Mouse (Mus musculus) forebrain, postnatal 0 days (tissue): ENCODE results near the gene Kpna7. TPM values are rescaled to one million over a fixed set of nuclear protein-coding genes. Genes with fewer than 3 reads are reported as not detected.
"Not testable (repeated sequence)": the region's sequence is repeated elsewhere in the genome, so short reads cannot be mapped to it uniquely, and the experiment has no call there.

ENCODE experiments used
- ATAC-seq: fragments of 200-750 bp; cut with Nextera tagmentation; 2 replicates; pipeline ENCODE4 v1.8.0; 2017; ENCODE audit warnings: mild to moderate bottlenecking, moderate library complexity
- DNase-seq: peaks from one replicate; pipeline ENCODE4 v3.0.0-alpha.2; 2015
- H3K27ac ChIP-seq: fragments of 300-500 bp; sonication (generic); 2 replicates; pipeline ENCODE4 v1.5.1; 2014; ENCODE audit warnings: low read depth, mild to moderate bottlenecking, antibody characterized with exemption, low read length, moderate library complexity, mixed read lengths
- H3K27me3 ChIP-seq: fragments of 300-500 bp; sonication (generic); 2 replicates; pipeline ENCODE4 v1.6.1; 2014; ENCODE audit warnings: mild to moderate bottlenecking, low read length, mixed read lengths; ENCODE audit not compliant: insufficient read depth
- H3K36me3 ChIP-seq: fragments of 300-500 bp; sonication (generic); 2 replicates; pipeline ENCODE4 v1.6.1; 2014; ENCODE audit warnings: mild to moderate bottlenecking, moderate library complexity; ENCODE audit not compliant: insufficient read depth
- H3K4me1 ChIP-seq: fragments of 300-500 bp; sonication (generic); 2 replicates; pipeline ENCODE4 v1.6.1; 2014; ENCODE audit warnings: antibody characterized with exemption; ENCODE audit not compliant: insufficient read depth
- H3K4me2 ChIP-seq: fragments of 300-500 bp; sonication (generic); 2 replicates; pipeline ENCODE4 v1.6.1; 2014; ENCODE audit warnings: low read depth, mild to moderate bottlenecking, moderate library complexity
- H3K4me3 ChIP-seq: fragments of 300-500 bp; sonication (generic); 2 replicates; pipeline ENCODE4 v1.5.1; 2014; ENCODE audit warnings: low read depth, low read length, mixed read lengths
- H3K9ac ChIP-seq: fragments of 300-500 bp; sonication (generic); 2 replicates; pipeline ENCODE4 v1.6.1; 2014; ENCODE audit warnings: mild to moderate bottlenecking
- H3K9me3 ChIP-seq: fragments of 300-500 bp; sonication (generic); 2 replicates; pipeline ENCODE4 v1.6.1; 2016; ENCODE audit warnings: low read length
- CTCF ChIP-seq: sonication (generic); IDR thresholded peaks from 2 replicates; pipeline ENCODE4 v1.5.1; 2016; ENCODE audit warnings: antibody characterized with exemption, control low read depth, low read depth
- WGBS: fragments of 180-500 bp; shearing (Covaris S2); extraction: QIAGEN DNeasy Blood & Tissue Kit; methylation state at CpG from one replicate; pipeline ENCODE4 v1.1.7; 2014; 5-methylcytosine and 5-hydroxymethylcytosine counted together
- polyA plus RNA-seq: library from polyadenylated mRNA; unstranded; fragments of >200 nt; fragmentation: Nextera tagmentation; extraction: Ambion mirVana; gene quantifications from 2 replicates; pipeline ENCODE4 v1.2.1, GENCODE M21; 2015
- total RNA-seq: library from RNA; depleted of rRNA; stranded (reverse); fragments of >200 nt; gene quantifications from 2 replicates; pipeline ENCODE4 v1.2.3, GENCODE M21; 2014; rRNA removed

Kpna7 gene
- total RNA-seq (0.46 TPM in 1 of 2 replicates, not detected in the other), polyA plus RNA-seq (not detected in 2 replicates)

- no peak for TF ChIP-seq CTCF
- Histone ChIP-seq H3K27me3 (no peaks in the 10 kb centered on the region), H3K4me1 (peaks cover 7% of the 10 kb centered on the region; the same call in 1 of the 2 replicates), H3K9ac (peak within 1 kb of the TSS; percentile 93), H3K4me2 (peak within 1 kb of the TSS; percentile 85), H3K4me3 (peak within 1 kb of the TSS; percentile 87), H3K9me3 (no peaks in the 10 kb centered on the region), H3K36me3 (no peaks in the 10 kb centered on the region), H3K27ac (peak within 1 kb of the TSS; percentile 85)
- DNase-seq (peak; percentile 98), ATAC-seq (peak; percentile 98)
- 1% methylated on average over 49 of the region's 54 CpGs for WGBS
These were observed at the start of gene Kpna7, which contains the start of gene Arpc1a for GRCm38 (mm10) chr5:145083632-145084451. Gene Kpna7, minus strand, starts transcription at chr5:145084030. Gene Arpc1a, plus strand, starts transcription at chr5:145083830.

GRCm38 (mm10) chr5:145133275-145133674 lies 49.4 kb upstream of the Kpna7 start:
- not testable (repeated sequence) for ATAC-seq
- WGBS = 88% methylated on average over 6 of the region's 6 CpGs

GRCm38 (mm10) chr5:145130995-145131394 lies 47.2 kb upstream of the Kpna7 start:
- H3K9me3 ChIP-seq = no peaks in the 10 kb centered on the region
- no peaks in the 10 kb centered on the region for H3K4me1 ChIP-seq
- H3K27ac ChIP-seq = no peak overlapping the region
- H3K4me3 ChIP-seq = no peak overlapping the region
- no peak overlapping the region for H3K9ac ChIP-seq
- DNase-seq = no peak
- no peak for TF ChIP-seq CTCF
- WGBS = 89% methylated on average over 3 of the region's 3 CpGs
- no peaks in the 10 kb centered on the region for H3K27me3 ChIP-seq
- peaks cover 80% of the 10 kb centered on the region for H3K36me3 ChIP-seq
- H3K4me2 ChIP-seq = no peak overlapping the region
- ATAC-seq = no peak

More at GRCm38 (mm10) chr5:145133275-145133674, 49.4 kb upstream of the Kpna7 start:
- not testable (repeated sequence) for H3K4me2 ChIP-seq, H3K4me3 ChIP-seq, H3K9ac ChIP-seq, H3K4me1 ChIP-seq, H3K27me3 ChIP-seq, DNase-seq, H3K27ac ChIP-seq, H3K9me3 ChIP-seq
- peaks cover 74% of the 10 kb centered on the region for H3K36me3 ChIP-seq
- peak; percentile 36 for TF ChIP-seq CTCF

- ATAC-seq (no peak), DNase-seq (no peak)
- Histone ChIP-seq H3K4me1 (no peaks in the 10 kb centered on the region), H3K4me2 (no peak overlapping the region), H3K9me3 (no peaks in the 10 kb centered on the region), H3K27me3 (no peaks in the 10 kb centered on the region), H3K4me3 (no peak overlapping the region), H3K9ac (no peak overlapping the region), H3K27ac (no peak overlapping the region), H3K36me3 (peaks cover 79% of the 10 kb centered on the region)
- 89% methylated on average over 11 of the region's 11 CpGs for WGBS
- TF ChIP-seq CTCF = no peak
These were observed 46.4 kb upstream of the Kpna7 start for GRCm38 (mm10) chr5:145130191-145130590.

GRCm38 (mm10) chr5:145129773-145130172 lies 45.9 kb upstream of the Kpna7 start:
- not testable (repeated sequence) for H3K9ac ChIP-seq, H3K27me3 ChIP-seq, H3K4me1 ChIP-seq, H3K27ac ChIP-seq, H3K9me3 ChIP-seq, ATAC-seq, DNase-seq, H3K4me2 ChIP-seq, H3K4me3 ChIP-seq
- WGBS = 92% methylated on average over 6 of the region's 6 CpGs
- peaks cover 79% of the 10 kb centered on the region for H3K36me3 ChIP-seq

GRCm38 (mm10) chr5:145129124-145129523 lies 45.3 kb upstream of the Kpna7 start:
- Histone ChIP-seq H3K9ac (no peak overlapping the region), H3K4me3 (no peak overlapping the region), H3K4me2 (no peak overlapping the region), H3K4me1 (no peaks in the 10 kb centered on the region), H3K9me3 (no peaks in the 10 kb centered on the region), H3K27me3 (no peaks in the 10 kb centered on the region), H3K27ac (no peak overlapping the region), H3K36me3 (peaks cover 79% of the 10 kb centered on the region)
- TF ChIP-seq CTCF = no peak
- no peak for ATAC-seq
- DNase-seq = no peak
- 92% methylated on average over 4 of the region's 4 CpGs for WGBS

- Histone ChIP-seq H3K27ac (no peak overlapping the region), H3K4me3 (no peak overlapping the region), H3K9me3 (no peaks in the 10 kb centered on the region), H3K27me3 (no peaks in the 10 kb centered on the region), H3K9ac (no peak overlapping the region), H3K4me1 (no peaks in the 10 kb centered on the region), H3K36me3 (peaks cover 60% of the 10 kb centered on the region), H3K4me2 (no peak overlapping the region)
- TF ChIP-seq CTCF = no peak
- ATAC-seq = no peak
- no peak for DNase-seq
- 95% methylated on average over 9 of the region's 9 CpGs for WGBS
These were observed 42.8 kb upstream of the Kpna7 start for GRCm38 (mm10) chr5:145126580-145126979.
